Mouse (Mus musculus): Measurements from ENCODE around the gene 4930415O20Rik. TPM values are rescaled to one million over a fixed set of nuclear protein-coding genes. Genes with fewer than 3 reads are reported as not detected.

4930415O20Rik gene
- 0.43 TPM in 1 of 2 replicates, not detected in the other for polyA plus RNA-seq (2015; fragmentation: Nextera tagmentation; extraction: Ambion mirVana)

DNA sequence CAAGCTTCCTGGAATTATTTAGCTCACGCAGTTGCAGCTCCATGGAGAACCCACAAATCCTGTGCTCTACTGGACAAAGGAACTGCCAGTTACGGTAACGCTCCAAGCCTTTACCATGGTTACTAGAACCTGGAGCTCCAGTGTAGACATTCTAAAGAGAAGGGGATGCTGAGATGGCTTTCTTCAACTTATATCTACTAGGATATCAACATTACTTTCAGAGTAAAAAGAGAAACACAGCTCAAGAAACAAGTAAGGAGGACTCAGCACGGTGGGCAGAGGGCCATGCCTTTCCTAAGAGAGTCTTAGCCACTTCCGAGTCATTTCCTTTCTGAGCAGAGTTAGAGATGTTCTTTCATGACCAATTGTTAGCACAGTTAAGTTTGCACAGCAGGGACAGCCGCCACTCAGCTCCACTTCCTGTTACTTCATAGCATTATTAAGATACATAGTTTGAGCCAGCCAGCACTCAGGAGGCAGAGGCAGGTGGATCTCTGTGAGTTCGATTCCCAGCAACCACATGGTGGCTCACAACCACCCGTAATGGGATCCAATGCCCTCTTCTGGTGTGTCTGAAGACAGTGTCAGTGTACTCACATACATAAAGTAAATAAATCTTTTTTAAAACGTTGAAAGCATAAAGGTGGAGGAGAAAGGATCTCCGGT, at the start of gene 4930415O20Rik, which contains the start of gene Ccnt1:
Gene 4930415O20Rik (plus strand): TSS at position 132 of the 666 bp plus-strand sequence.
Gene Ccnt1 (minus strand): TSS at position 51 of the 666 bp plus-strand sequence.
- no peaks in the 10 kb centered on the region for H3K36me3 ChIP-seq (ENCODE audit: control insufficient read depth, insufficient read depth, low read length)
- no peak within 1 kb of the TSS for H3K9ac ChIP-seq (ENCODE audit: low read depth, low read length)
- H3K4me2 ChIP-seq (ENCODE audit: low read depth, low read length) = no peak within 1 kb of the TSS
- no peaks in the 10 kb centered on the region for H3K27me3 ChIP-seq (replicated peaks; ENCODE audit: control insufficient read depth, insufficient read depth, low read length)
- no peak for ATAC-seq
- H3K4me1 ChIP-seq (ENCODE audit: control insufficient read depth, insufficient read depth, low read length) = peaks cover 9% of the 10 kb centered on the region
- H3K27ac ChIP-seq (ENCODE audit: low read length) = no peak within 1 kb of the TSS
- 80% methylated on average over 10 of the region's 10 CpGs for WGBS
- no peaks in the 10 kb centered on the region for H3K9me3 ChIP-seq (ENCODE audit: control insufficient read depth, low read length)
- H3K4me3 ChIP-seq (ENCODE audit: low read length) = no peak within 1 kb of the TSS

DNA sequence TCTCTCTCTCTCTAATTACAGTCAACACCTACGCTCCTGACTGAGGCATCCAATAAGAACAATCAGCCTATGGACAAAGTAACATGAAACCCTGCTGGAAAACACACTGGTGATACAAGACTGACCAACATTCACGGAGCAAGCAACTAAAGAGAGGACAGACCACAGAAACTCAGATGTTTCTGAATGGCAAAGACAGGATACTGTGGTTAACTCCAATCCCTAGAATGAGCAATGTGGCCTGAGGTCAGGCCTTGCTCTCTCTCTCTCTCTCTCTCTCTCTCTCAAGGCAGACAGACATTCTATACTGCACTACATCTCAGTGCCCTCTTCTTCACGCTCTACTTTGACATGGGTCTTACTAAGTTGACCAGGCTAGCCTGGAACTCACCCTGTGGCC, 49.6 kb upstream of the 4930415O20Rik start:
- Histone ChIP-seq H3K9ac (ENCODE audit: low read depth, low read length) (no peak overlapping the region), H3K36me3 (ENCODE audit: control insufficient read depth, insufficient read depth, low read length) (peaks cover 35% of the 10 kb centered on the region), H3K4me1 (ENCODE audit: control insufficient read depth, insufficient read depth, low read length) (no peaks in the 10 kb centered on the region), H3K27me3 (replicated peaks; ENCODE audit: control insufficient read depth, insufficient read depth, low read length) (no peaks in the 10 kb centered on the region), H3K4me2 (ENCODE audit: low read depth, low read length) (no peak overlapping the region), H3K4me3 (ENCODE audit: low read length) (no peak overlapping the region), H3K9me3 (ENCODE audit: control insufficient read depth, low read length) (no peaks in the 10 kb centered on the region), H3K27ac (ENCODE audit: low read length) (no peak overlapping the region)
- no peak for ATAC-seq
- 94% methylated on average over 3 of the region's 3 CpGs for WGBS

GRCm38 (mm10) chr15:98526057-98526456, 44.7 kb upstream of the 4930415O20Rik start:
- WGBS = 79% methylated on average over 5 of the region's 5 CpGs
- no peak overlapping the region for H3K4me2 ChIP-seq (ENCODE audit: low read depth, low read length)
- ATAC-seq = no peak
- H3K4me3 ChIP-seq (ENCODE audit: low read length) = no peak overlapping the region
- no peaks in the 10 kb centered on the region for H3K9me3 ChIP-seq (ENCODE audit: control insufficient read depth, low read length)
- no peak overlapping the region for H3K27ac ChIP-seq (ENCODE audit: low read length)
- no peaks in the 10 kb centered on the region for H3K4me1 ChIP-seq (ENCODE audit: control insufficient read depth, insufficient read depth, low read length)
- H3K27me3 ChIP-seq (replicated peaks; ENCODE audit: control insufficient read depth, insufficient read depth, low read length) = no peaks in the 10 kb centered on the region
- no peak overlapping the region for H3K9ac ChIP-seq (ENCODE audit: low read depth, low read length)
- peaks cover 31% of the 10 kb centered on the region for H3K36me3 ChIP-seq (ENCODE audit: control insufficient read depth, insufficient read depth, low read length)

GRCm38 (mm10) chr15:98527056-98527771, 43.6 kb upstream of the 4930415O20Rik start:
- Histone ChIP-seq H3K4me2 (ENCODE audit: low read depth, low read length) (no peak overlapping the region), H3K9ac (ENCODE audit: low read depth, low read length) (no peak overlapping the region), H3K9me3 (ENCODE audit: control insufficient read depth, low read length) (no peaks in the 10 kb centered on the region), H3K27ac (ENCODE audit: low read length) (no peak overlapping the region), H3K27me3 (replicated peaks; ENCODE audit: control insufficient read depth, insufficient read depth, low read length) (no peaks in the 10 kb centered on the region), H3K4me3 (ENCODE audit: low read length) (no peak overlapping the region), H3K36me3 (ENCODE audit: control insufficient read depth, insufficient read depth, low read length) (peaks cover 30% of the 10 kb centered on the region), H3K4me1 (ENCODE audit: control insufficient read depth, insufficient read depth, low read length) (peaks cover under 1% of the 10 kb centered on the region; the same call in 1 of the 2 replicates)
- ATAC-seq = no peak
- 94% methylated on average over 5 of the region's 5 CpGs for WGBS

GRCm38 (mm10) chr15:98528066-98528563, 42.7 kb upstream of the 4930415O20Rik start:
- no peak for ATAC-seq
- peaks cover 7% of the 10 kb centered on the region; the same call in 1 of the 2 replicates for H3K4me1 ChIP-seq (ENCODE audit: control insufficient read depth, insufficient read depth, low read length)
- no peak overlapping the region for H3K4me3 ChIP-seq (ENCODE audit: low read length)
- no peak overlapping the region for H3K27ac ChIP-seq (ENCODE audit: low read length)
- H3K36me3 ChIP-seq (ENCODE audit: control insufficient read depth, insufficient read depth, low read length) = peaks cover 24% of the 10 kb centered on the region
- no peak overlapping the region for H3K4me2 ChIP-seq (ENCODE audit: low read depth, low read length)
- no peaks in the 10 kb centered on the region for H3K27me3 ChIP-seq (replicated peaks; ENCODE audit: control insufficient read depth, insufficient read depth, low read length)
- no peak overlapping the region for H3K9ac ChIP-seq (ENCODE audit: low read depth, low read length)
- WGBS = 88% methylated on average over 5 of the region's 5 CpGs
- no peaks in the 10 kb centered on the region for H3K9me3 ChIP-seq (ENCODE audit: control insufficient read depth, low read length)

- ATAC-seq = no peak
- WGBS = 21% methylated on average over 5 of the region's 5 CpGs
- H3K9ac ChIP-seq (ENCODE audit: low read depth, low read length) = peak overlapping the region; percentile 94; the same call in 1 of the 2 replicates
- H3K9me3 ChIP-seq (ENCODE audit: control insufficient read depth, low read length) = no peaks in the 10 kb centered on the region
- H3K4me1 ChIP-seq (ENCODE audit: control insufficient read depth, insufficient read depth, low read length) = peaks cover 7% of the 10 kb centered on the region; the same call in 1 of the 2 replicates
- H3K27ac ChIP-seq (ENCODE audit: low read length) = no peak overlapping the region
- H3K27me3 ChIP-seq (replicated peaks; ENCODE audit: control insufficient read depth, insufficient read depth, low read length) = no peaks in the 10 kb centered on the region
- peaks cover 8% of the 10 kb centered on the region for H3K36me3 ChIP-seq (ENCODE audit: control insufficient read depth, insufficient read depth, low read length)
- H3K4me3 ChIP-seq (ENCODE audit: low read length) = peak overlapping the region; percentile 88
- peak overlapping the region; percentile 86 for H3K4me2 ChIP-seq (ENCODE audit: low read depth, low read length)
Observed at GRCm38 (mm10) chr15:98532281-98532680, 38.5 kb upstream of the 4930415O20Rik start.

GRCm38 (mm10) chr15:98533035-98533531, 37.7 kb upstream of the 4930415O20Rik start:
- ATAC-seq = no peak
- Histone ChIP-seq H3K36me3 (ENCODE audit: control insufficient read depth, insufficient read depth, low read length) (peaks cover 7% of the 10 kb centered on the region), H3K4me1 (ENCODE audit: control insufficient read depth, insufficient read depth, low read length) (peaks cover 7% of the 10 kb centered on the region; the same call in 1 of the 2 replicates), H3K4me3 (ENCODE audit: low read length) (peak overlapping the region; percentile 88), H3K27ac (ENCODE audit: low read length) (no peak overlapping the region; the same call in 1 of the 2 replicates), H3K9ac (ENCODE audit: low read depth, low read length) (peak overlapping the region; percentile 94), H3K9me3 (ENCODE audit: control insufficient read depth, low read length) (no peaks in the 10 kb centered on the region), H3K27me3 (replicated peaks; ENCODE audit: control insufficient read depth, insufficient read depth, low read length) (no peaks in the 10 kb centered on the region), H3K4me2 (ENCODE audit: low read depth, low read length) (peak overlapping the region; percentile 86)
- 0% methylated on average over 18 of the region's 18 CpGs for WGBS

GRCm38 (mm10) chr15:98533881-98534627, 36.8 kb upstream of the 4930415O20Rik start, which contains the start of gene Kansl2:
Gene Kansl2, minus strand, starts transcription at chr15:98534264.
- ATAC-seq = peak; percentile 100
- peaks cover 7% of the 10 kb centered on the region; the same call in 1 of the 2 replicates for H3K4me1 ChIP-seq (ENCODE audit: control insufficient read depth, insufficient read depth, low read length)

More at GRCm38 (mm10) chr15:98533881-98534627, 36.8 kb upstream of the 4930415O20Rik start, which contains the start of gene Kansl2:
- peak within 1 kb of the TSS; percentile 94 for H3K9ac ChIP-seq (ENCODE audit: low read depth, low read length)
- no peaks in the 10 kb centered on the region for H3K9me3 ChIP-seq (ENCODE audit: control insufficient read depth, low read length)
- H3K27ac ChIP-seq (ENCODE audit: low read length) = peak within 1 kb of the TSS; percentile 98
- no peaks in the 10 kb centered on the region for H3K27me3 ChIP-seq (replicated peaks; ENCODE audit: control insufficient read depth, insufficient read depth, low read length)
- peak within 1 kb of the TSS; percentile 88 for H3K4me3 ChIP-seq (ENCODE audit: low read length)
- under 1% methylated on average over 69 of the region's 70 CpGs for WGBS
- peak within 1 kb of the TSS; percentile 86 for H3K4me2 ChIP-seq (ENCODE audit: low read depth, low read length)
- H3K36me3 ChIP-seq (ENCODE audit: control insufficient read depth, insufficient read depth, low read length) = peaks cover 9% of the 10 kb centered on the region

Measured in intestine, embryonic 16.5 days (tissue).